Mouse (Mus musculus) left cerebral cortex, postnatal 10 days (tissue): ENCODE results near the gene Cds2. TPM values are rescaled to one million over a fixed set of nuclear protein-coding genes. Genes with fewer than 3 reads are reported as not detected.
A peak's percentile ranks its signal among the peaks of the same experiment; 100 is the strongest.

ENCODE experiments used
- DNase-seq, 2 experiments: peaks; one replicate each; pipeline ENCODE4 v3.0.0; 2021 to 2022; ENCODE audit warnings: low spot score in 2 of 2, mixed read lengths in 1 of 2; ENCODE audit errors: extremely low spot score in 1 of 2
- intact Hi-C: fragments of 180-260 bp; cut with DNase I; formaldehyde crosslinking; loops from one replicate; pipeline ENCODE4 v1.15.1; 2025
- total RNA-seq, 2 experiments: library from RNA; stranded (reverse); gene quantifications; 2 replicates each; pipeline ENCODE4 v1.2.3; 2021

The Cds2 gene
- total RNA-seq, 2 experiments from 2014 or later, result 182 to 191 TPM

GRCm38 (mm10) chr2:132263421-132264265, 695 bp downstream of the Cds2 start:
- DNase-seq, result no peak
- intact Hi-C loops, result loop anchor here (5.0 kb wide), 1 partner anchor 49 kb away; no protein-coding TSS in a partner anchor

DNA sequence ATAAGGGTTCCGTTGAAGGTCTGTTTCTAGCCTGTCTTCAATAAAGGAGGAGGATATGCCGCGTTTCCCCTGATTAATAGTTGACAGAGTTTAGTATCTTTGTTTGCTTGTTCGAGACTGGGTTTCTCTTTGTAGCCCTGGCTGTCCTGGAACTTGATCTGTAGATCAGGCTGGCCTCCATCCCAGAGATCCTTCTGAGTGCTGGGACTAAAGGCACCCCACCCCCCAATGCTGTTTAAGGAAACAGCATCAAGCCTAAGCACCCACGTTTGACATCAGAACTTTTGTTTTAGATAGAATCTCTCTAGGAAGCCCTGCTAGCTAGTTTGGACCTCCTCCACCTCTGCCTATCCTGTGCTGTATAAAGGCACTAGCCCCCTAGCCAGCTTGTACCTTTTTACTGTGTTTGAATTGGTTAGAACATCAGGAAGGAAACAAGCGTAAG, 1.3 kb downstream of the Cds2 start:
- intact Hi-C loops, result loop anchor here (5.0 kb wide), 1 partner anchor 48 kb away; no protein-coding TSS in a partner anchor
- DNase-seq, result no peak

GRCm38 (mm10) chr2:132265196-132265595, 2.2 kb downstream of the Cds2 start:
- intact Hi-C loops, result no loop called here
- no peak for DNase-seq

DNA sequence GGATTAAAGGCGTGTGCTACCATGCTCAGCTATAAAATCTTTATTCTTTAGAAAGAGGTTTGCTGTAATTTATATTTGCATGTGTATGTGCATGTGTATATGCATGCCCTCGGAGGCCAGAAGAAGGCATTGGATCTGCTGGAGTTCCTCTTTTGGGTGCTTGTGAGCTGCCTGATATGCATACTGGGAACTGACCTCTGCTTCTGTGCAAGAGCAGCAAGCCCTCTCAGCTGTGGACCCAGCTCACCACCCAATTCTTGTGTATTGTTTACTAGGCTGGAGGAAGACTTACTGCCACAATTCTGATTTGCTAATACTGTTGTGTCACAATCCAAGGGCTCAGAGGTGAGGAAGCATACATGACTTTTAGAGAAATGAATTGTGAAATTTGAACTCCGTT, 3.1 kb downstream of the Cds2 start:
- intact Hi-C loops, result no loop called here
- no peak for DNase-seq

DNA sequence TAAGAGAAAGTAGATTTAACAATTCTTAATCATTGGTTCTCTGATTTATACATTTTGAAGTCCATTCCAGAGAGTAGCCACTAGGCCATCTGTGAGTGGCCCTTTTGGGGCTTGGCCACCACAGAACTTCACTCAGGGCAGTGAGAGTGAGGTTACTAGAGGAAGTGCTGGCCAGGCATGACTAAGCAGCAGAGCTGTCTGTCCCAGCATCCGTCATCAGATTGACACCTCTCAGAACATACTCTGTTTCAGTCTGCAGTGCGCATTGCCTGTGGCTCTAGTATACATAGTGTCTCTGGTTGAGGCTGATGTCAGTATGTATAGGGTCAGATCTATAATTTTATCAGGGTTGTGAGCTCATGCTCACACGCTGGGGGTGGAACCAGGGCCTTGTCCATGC, 6.3 kb downstream of the Cds2 start:
- DNase-seq, result no peak
- intact Hi-C loops, result no loop called here

- intact Hi-C loops, result no loop called here
- no peak for DNase-seq
Measured at GRCm38 (mm10) chr2:132270331-132270951, 7.5 kb downstream of the Cds2 start.

DNA sequence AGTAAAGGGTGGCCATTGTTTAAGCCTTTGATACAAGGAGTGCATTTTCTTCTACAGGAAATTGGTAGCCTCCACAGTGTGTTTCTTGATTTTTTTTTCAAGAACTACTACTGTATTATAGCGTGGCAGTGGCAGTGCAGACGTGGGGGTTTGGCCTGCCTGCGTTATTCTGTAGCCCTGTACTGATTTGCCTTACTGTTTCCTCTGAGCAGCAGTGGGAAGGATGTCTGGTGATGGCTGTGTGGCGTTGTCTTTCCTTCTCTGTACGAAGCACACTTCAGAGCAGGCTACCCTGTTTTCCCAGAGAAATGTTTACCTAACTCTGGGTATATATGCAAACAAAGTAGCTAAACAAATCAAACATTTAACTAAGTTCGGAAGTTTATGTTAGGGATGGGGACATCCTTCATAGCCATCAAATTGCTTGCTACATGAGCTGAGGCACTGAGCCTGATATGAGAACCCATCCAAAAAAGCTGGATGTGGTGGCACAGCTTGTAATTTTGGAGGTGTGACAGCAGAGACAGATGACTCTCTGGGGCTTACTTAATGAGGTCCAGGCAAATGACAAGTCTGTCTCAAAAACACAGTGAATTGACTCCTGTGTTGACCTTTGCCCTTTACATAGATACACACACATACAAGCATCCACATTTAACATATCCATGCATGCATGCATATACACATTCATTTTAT, 9.9 kb downstream of the Cds2 start:
- DNase-seq, result no peak
- intact Hi-C loops, result no loop called here

DNA sequence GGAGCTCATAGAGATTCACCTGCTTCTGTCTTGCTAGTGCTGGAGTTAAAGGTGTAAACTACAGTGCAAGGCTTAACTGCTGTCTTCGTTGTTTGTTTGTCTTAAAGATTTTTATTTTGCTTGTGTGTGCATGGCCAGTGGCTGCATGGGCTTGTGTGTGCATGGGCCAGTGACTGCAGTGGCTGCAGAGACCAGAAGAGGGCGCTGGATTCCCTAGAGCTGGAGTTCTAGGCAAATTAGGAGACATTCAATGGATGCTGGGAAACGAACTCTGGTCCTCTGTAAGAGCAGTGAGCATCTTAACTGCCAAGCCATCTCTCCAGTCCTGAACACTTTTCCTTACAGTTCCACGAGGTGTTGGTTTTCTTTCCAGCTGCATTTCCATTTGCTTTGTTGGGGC, 12.6 kb downstream of the Cds2 start:
- intact Hi-C loops, result no loop called here
- no peak for DNase-seq

DNA sequence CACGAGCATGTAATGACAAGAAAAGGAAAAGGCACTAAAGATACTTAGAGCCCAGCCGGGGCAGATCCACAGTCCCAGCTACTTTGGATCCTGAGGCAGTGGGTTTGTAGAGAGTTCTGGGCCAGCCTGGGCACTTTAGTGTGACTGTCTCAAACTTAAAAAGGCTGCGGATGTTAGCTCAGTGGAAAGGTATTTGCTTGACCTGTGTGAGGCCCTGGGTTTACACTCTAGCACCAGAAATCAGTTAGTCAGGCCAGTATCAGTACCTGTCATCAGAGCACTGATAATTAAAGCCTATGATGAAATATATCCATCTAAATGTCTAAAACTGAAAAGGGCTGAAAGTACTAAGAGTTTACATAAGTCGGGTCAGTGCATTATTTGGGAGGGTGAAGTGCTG, 13.3 kb downstream of the Cds2 start:
- intact Hi-C loops, result no loop called here
- no peak for DNase-seq

GRCm38 (mm10) chr2:132278273-132278853, 15.4 kb downstream of the Cds2 start:
- no peak for DNase-seq
- intact Hi-C loops, result no loop called here

- intact Hi-C loops, result no loop called here
- DNase-seq, result no peak
Measured at GRCm38 (mm10) chr2:132279336-132279882, 16.5 kb downstream of the Cds2 start.

- intact Hi-C loops, result no loop called here
- DNase-seq, result peak in 1 of 2 experiments; percentile 75
Measured at GRCm38 (mm10) chr2:132279978-132280377, 17.0 kb downstream of the Cds2 start.

DNA sequence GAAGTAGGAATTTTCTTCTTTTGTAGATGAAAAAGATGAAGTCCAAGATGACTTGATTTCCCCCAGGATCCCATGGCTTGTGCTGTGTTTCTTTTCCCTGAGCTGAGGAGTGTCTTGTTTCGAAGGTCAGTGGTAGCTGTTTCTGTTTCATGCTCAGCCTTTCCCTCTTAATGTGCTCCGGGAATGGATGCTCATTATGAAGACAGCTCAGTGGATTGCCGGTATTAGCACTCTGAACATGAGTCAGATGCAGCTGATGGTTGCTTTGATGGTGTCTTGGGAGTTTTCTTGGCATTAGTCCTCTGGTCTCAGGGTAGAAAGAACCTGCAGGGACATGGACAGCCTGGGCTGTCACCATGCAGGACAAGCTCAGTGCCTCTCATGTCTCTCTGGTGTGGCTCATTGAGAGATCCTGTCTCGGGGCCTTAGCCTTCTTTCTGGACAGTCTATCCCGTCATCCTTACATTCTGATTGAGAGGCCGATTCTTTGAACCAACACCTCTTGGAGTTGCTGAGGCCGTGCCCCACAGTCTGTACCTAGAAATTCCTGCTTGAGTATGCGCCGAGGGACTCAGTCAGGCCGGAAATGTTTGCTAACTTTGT, 17.7 kb downstream of the Cds2 start:
- DNase-seq, result no peak
- intact Hi-C loops, result no loop called here

DNA sequence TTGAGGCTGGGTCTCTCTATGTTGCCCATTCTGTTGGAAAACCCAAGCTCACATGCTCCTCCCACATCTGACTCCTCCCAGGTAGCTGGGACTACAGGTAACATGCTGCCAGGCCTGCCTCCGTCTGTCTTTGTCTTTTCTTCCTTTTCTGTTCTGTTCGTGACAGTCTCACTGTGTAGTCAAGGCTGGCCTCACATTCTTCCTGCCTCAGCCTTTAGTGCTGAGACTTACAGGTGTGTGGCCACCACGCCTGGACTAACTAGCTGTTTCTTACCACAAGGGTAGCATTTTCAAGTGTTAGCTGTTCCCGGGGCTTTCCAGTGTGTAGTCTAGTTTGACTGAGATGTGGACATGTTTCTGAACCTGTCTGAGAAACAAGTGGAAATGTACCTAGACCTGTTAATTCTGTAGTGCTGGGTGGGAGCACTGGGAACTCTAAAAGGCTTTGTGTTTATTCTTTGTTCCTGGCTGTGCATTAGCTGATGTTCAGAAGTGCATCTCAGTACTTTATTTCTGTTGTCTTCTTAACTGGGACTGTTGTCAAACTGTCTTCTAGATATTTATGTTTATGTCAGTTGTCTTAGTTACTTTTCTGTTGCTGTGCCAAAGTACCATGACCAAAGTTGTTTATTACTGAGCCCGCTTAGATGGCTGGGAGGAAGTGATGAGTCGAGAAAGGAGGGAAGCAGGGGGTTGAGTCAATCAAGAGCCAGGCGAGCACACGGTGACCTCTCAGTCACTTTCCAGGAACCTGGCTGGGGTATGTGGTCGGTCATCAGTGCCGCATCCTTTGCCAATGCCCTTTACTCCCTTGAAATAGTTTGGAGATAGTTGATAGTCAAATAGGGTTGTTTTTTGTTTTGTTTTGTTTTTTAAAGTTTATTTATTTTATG, 18.9 kb downstream of the Cds2 start:
- no peak for DNase-seq
- intact Hi-C loops, result no loop called here

GRCm38 (mm10) chr2:132282453-132283174, 19.7 kb downstream of the Cds2 start:
- intact Hi-C loops, result no loop called here
- DNase-seq, result no peak

- intact Hi-C loops, result no loop called here
- no peak for DNase-seq
Measured at GRCm38 (mm10) chr2:132283236-132284070, 20.5 kb downstream of the Cds2 start.
